Mouse (Mus musculus): ENCODE results near the gene Cpeb2. TPM values are rescaled to one million over a fixed set of nuclear protein-coding genes. Genes with fewer than 3 reads are reported as not detected.

Cpeb2 gene
- total and polyA plus RNA-seq, 3 experiments = 0.25 to 1.0 (median 0.52) TPM

DNA sequence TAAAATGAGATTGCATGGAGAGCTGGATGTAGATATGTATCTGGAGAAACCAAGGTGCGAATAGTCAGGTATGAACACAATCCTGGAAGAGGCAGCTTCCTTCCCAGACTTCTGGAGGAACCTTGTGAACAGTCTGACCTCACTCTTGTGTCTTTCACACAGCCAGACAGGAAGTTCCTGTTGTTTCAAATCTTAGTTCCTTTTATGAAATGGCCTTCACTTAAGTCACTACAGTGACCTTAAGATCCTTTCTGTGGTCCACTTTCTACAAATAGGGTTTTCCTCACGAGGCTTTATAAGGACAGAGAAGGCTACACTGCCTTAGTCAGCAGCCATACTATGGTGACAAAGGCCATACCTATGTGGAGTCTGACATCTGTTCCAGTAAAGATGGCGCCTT, 47.5 kb upstream of the Cpeb2 start:
- no peaks in the 10 kb centered on the region for H3K27me3 ChIP-seq (replicated peaks)
- H3K36me3 ChIP-seq (replicated peaks in 1 of 2; ENCODE audit: control insufficient read depth in 1 of 2, insufficient read depth in 1 of 2, low read length in 1 of 2) = no peaks in the 10 kb centered on the region
- peaks cover 0 to 4% of the 10 kb centered on the region in 2 experiments; a peak in 1 of 4 replicates for H3K4me1 ChIP-seq (ENCODE audit: control insufficient read depth in 1 of 2, insufficient read depth in 2 of 2)
- TF ChIP-seq POLR2AphosphoS2 (IDR thresholded peaks at IDR 0.05; ENCODE audit: low read depth, low read length) (no peak), ETS1 (conservative IDR thresholded peaks at IDR 0.05; ENCODE audit: low read depth, low read length) (no peak), MEF2A (IDR thresholded peaks at IDR 0.05; ENCODE audit: borderline replicate concordance, low read depth, low read length) (no peak), NRF1 (IDR thresholded peaks at IDR 0.05; ENCODE audit: low read depth, low read length) (no peak), MAX (IDR thresholded peaks at IDR 0.05; ENCODE audit: low read length) (no peak), USF2 (conservative IDR thresholded peaks at IDR 0.05; ENCODE audit: low read depth, low read length) (no peak), ZKSCAN1 (IDR thresholded peaks at IDR 0.05; ENCODE audit: borderline replicate concordance, low read depth, low read length) (no peak)
- H3K9ac ChIP-seq (ENCODE audit: insufficient read depth, low read depth) = no peak overlapping the region
- DNase-seq (ENCODE audit: extremely low read depth) = no peak
- in situ Hi-C loops (cut with MboI; ENCODE audit: low pct_ligation_motif_present, low pct_unique_long_range_greater_than_20kb, low sequenced_read_pairs) (no loop called here), dilution Hi-C loops (cut with MboI; ENCODE audit: extremely low pct_ligation_motif_present, extremely low pct_unique_long_range_greater_than_20kb, low sequenced_read_pairs) (no loop called here)
- no peak overlapping the region for H3K4me3 ChIP-seq (replicated peaks in 1 of 3; ENCODE audit: low read depth in 2 of 3, low read length in 2 of 3, poor library complexity in 1 of 3)
- H3K27ac ChIP-seq (ENCODE audit: insufficient read depth, low read depth) = no peak overlapping the region
- H3K4me2 ChIP-seq (ENCODE audit: insufficient read depth, low read depth, poor library complexity, severe bottlenecking) = no peak overlapping the region
- no peaks in the 10 kb centered on the region for H3K9me3 ChIP-seq (replicated peaks; ENCODE audit: low read length)
- H3K79me2 ChIP-seq (replicated peaks; ENCODE audit: control insufficient read depth, extremely low read depth, insufficient read depth, poor library complexity, severe bottlenecking) = no peaks in the 10 kb centered on the region

DNA sequence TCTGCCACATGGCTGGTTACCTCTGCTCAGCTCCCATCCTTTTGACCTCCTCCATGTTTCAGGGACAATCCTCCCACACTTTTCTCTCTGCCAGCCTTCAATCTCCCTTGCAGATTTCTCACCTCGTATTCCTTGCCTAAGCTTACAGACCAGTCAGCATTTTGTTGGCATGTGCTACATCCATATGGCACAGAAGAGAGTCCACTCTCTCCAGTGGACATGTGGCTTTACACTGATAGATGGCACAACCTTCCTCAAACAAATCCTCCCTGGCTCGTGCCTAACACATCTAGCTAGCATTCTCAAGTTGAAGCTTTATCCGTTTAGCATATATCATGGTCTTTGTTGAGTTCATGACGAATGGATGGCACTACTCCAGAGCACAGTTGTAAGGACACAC, 32.3 kb upstream of the Cpeb2 start:
- H3K4me2 ChIP-seq (ENCODE audit: insufficient read depth, low read depth, poor library complexity, severe bottlenecking) = no peak overlapping the region
- H3K36me3 ChIP-seq (replicated peaks in 1 of 2; ENCODE audit: control insufficient read depth in 1 of 2, insufficient read depth in 1 of 2, low read length in 1 of 2) = no peaks in the 10 kb centered on the region
- no peak overlapping the region for H3K9ac ChIP-seq (ENCODE audit: insufficient read depth, low read depth)
- H3K4me3 ChIP-seq (replicated peaks in 1 of 3; ENCODE audit: low read depth in 2 of 3, low read length in 2 of 3, poor library complexity in 1 of 3) = no peak overlapping the region
- no peaks in the 10 kb centered on the region for H3K9me3 ChIP-seq (replicated peaks; ENCODE audit: low read length)
- H3K27me3 ChIP-seq (replicated peaks) = no peaks in the 10 kb centered on the region
- H3K27ac ChIP-seq (ENCODE audit: insufficient read depth, low read depth) = no peak overlapping the region
- DNase-seq (ENCODE audit: extremely low read depth) = no peak
- no peaks in the 10 kb centered on the region for H3K79me2 ChIP-seq (replicated peaks; ENCODE audit: control insufficient read depth, extremely low read depth, insufficient read depth, poor library complexity, severe bottlenecking)
- TF ChIP-seq JUND (conservative IDR thresholded peaks at IDR 0.05; ENCODE audit: low read depth, low read length) = no peak
- TF ChIP-seq EP300 (IDR thresholded peaks at IDR 0.05; ENCODE audit: low read length) = no peak
- no peak for TF ChIP-seq PAX5 (IDR thresholded peaks at IDR 0.05; ENCODE audit: low read length)
- TF ChIP-seq GABPA (IDR thresholded peaks at IDR 0.05; ENCODE audit: insufficient replicate concordance, low read depth, low read length) = no peak
- no peak for TF ChIP-seq USF1 (IDR thresholded peaks at IDR 0.05; ENCODE audit: low read depth, low read length)
- TF ChIP-seq BHLHE40 (IDR thresholded peaks at IDR 0.05; ENCODE audit: low read depth, low read length) = no peak
- no peak for TF ChIP-seq RAD21 (IDR thresholded peaks at IDR 0.05; ENCODE audit: low read depth, low read length)
- no peak for TF ChIP-seq ZNF384 (IDR thresholded peaks at IDR 0.05; ENCODE audit: low read depth, low read length)
- no peak for TF ChIP-seq ZC3H11A (IDR thresholded peaks at IDR 0.05; ENCODE audit: low read depth, low read length)
- TF ChIP-seq ZMIZ1 (IDR thresholded peaks at IDR 0.05; ENCODE audit: low read depth, low read length) = no peak
- TF ChIP-seq MEF2A (IDR thresholded peaks at IDR 0.05; ENCODE audit: borderline replicate concordance, low read depth, low read length) = no peak
- no peak for TF ChIP-seq UBTF (IDR thresholded peaks at IDR 0.05; ENCODE audit: low read depth, low read length)
- no peak for TF ChIP-seq POLR2A (IDR thresholded peaks at IDR 0.05; ENCODE audit: low read depth, low read length)
- no peak for TF ChIP-seq HCFC1 (IDR thresholded peaks at IDR 0.05; ENCODE audit: low read depth, low read length)
- no peak for TF ChIP-seq NRF1 (IDR thresholded peaks at IDR 0.05; ENCODE audit: low read depth, low read length)
- no peak for TF ChIP-seq NELFE (IDR thresholded peaks at IDR 0.05; ENCODE audit: low read depth, low read length)
- no peak for TF ChIP-seq KAT2A (IDR thresholded peaks at IDR 0.05; ENCODE audit: insufficient replicate concordance, low read length)
- TF ChIP-seq CTCF (conservative IDR thresholded peaks at IDR 0.05 in 1 of 2, IDR thresholded peaks at IDR 0.05 in 1 of 2; ENCODE audit: low read depth in 2 of 2, low read length in 2 of 2) = no peak
- no peak for TF ChIP-seq MAX (IDR thresholded peaks at IDR 0.05; ENCODE audit: low read length)
- no peak for TF ChIP-seq CHD2 (IDR thresholded peaks at IDR 0.05; ENCODE audit: low read length)
- dilution Hi-C loops (cut with MboI; ENCODE audit: extremely low pct_ligation_motif_present, extremely low pct_unique_long_range_greater_than_20kb, low sequenced_read_pairs) = no loop called here
- no peaks in the 10 kb centered on the region for H3K4me1 ChIP-seq (ENCODE audit: control insufficient read depth in 1 of 2, insufficient read depth in 2 of 2)
- in situ Hi-C loops (cut with MboI; ENCODE audit: low pct_ligation_motif_present, low pct_unique_long_range_greater_than_20kb, low sequenced_read_pairs) = no loop called here
